Comparison of ENCODE assay signal across 14 mouse cellular contexts in the genomic region with DNA sequence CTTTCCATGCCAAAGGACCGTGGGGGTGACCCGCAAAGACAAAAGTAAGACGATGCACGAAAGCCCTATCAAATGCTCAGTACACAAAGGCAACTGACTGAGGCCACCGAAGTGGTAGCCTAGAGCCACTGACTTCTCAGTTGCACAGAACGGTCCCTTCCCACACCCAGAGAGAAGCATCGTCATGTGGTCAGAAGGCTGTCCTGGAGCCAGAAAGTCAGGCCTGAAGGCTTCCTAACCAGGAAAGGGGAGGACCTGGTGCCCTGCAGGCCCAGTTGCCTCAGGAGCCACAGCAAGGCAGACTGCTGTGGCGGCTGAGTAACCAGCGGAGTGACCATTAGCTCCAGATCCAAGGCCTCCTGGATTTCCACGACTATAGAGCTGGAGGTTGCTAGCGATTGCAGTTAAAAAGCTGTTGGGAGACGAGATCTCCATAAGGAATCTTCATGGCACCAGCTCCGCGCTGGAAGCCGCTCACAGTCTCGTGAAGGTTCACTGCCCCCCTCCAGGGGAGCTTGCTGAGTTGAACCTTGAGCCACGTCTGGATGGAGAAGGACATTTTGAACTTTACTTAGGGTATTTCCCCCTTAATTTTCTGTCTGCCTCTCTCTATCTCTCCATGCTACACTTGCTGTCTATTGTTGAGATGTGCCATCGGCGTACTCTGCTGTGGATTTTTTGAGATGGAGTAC.
"Had no signal": no experiment of that assay in that cellular context is flagged by ENCODE, and none has a peak within 500 bp of the region (broad histone marks: within the 10 kb centered on the region; RNA-seq: fewer than 3 reads in every experiment).

No protein-coding gene starts in this region.

- H3K4me1 ChIP-seq: intestine, embryonic 15.5 days; limb, embryonic 12.5 days; neural tube, embryonic 12.5 days had no signal

- H3K27me3 ChIP-seq: intestine, embryonic 15.5 days; limb, embryonic 12.5 days; liver, embryonic 13.5 days; neural tube, embryonic 12.5 days had no signal

- H3K4me3 ChIP-seq: intestine, embryonic 15.5 days; limb, embryonic 12.5 days; liver, embryonic 13.5 days; neural tube, embryonic 12.5 days had no signal

- H3K27ac ChIP-seq: hindbrain, embryonic 14.5 days; intestine, embryonic 15.5 days; limb, embryonic 12.5 days; liver, embryonic 13.5 days; neural tube, embryonic 12.5 days had no signal

- H3K4me2 ChIP-seq: hindbrain, embryonic 14.5 days; intestine, embryonic 15.5 days; limb, embryonic 12.5 days; liver, embryonic 13.5 days; neural tube, embryonic 12.5 days had no signal

- ATAC-seq: intestine, embryonic 15.5 days; liver, postnatal 0 days had no signal

- H3K9me3 ChIP-seq: intestine, embryonic 15.5 days had no signal

- H3K9ac ChIP-seq: hindbrain, embryonic 14.5 days; intestine, embryonic 15.5 days; limb, embryonic 12.5 days; liver, embryonic 13.5 days; liver, postnatal 0 days; neural tube, embryonic 12.5 days had no signal

- DNase-seq: layer of hippocampus, adult 9-11 months; layer of hippocampus, postnatal 36 days; liver; liver, embryonic 13.5 days; liver, postnatal 0 days; lung, postnatal 36 days; midbrain, embryonic 14.5 days; spleen, adult 18-20 months; thymus, adult 2 months; thymus, postnatal 25 days had no signal
